In the genomic region with DNA sequence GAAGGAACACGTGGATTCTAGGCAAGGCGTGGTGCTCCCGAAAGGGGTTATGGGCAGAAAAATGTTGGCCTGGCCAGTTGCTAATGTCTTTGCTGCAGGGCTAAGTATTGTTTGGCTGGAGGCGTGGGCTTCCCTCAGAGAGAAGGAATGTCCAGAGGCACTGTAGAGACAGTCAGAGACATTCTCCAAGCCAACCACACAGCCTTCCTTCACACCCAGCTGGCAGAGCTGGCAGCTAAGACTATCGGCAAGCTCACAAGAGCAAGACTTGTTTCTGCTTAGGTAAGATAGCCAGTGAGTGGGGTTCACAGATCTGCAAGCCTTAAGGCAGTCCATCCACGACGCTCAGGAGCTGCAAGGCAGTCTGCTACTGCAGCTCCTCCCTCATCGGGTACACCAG, we compare ENCODE assay signal across 11 mouse cellular contexts. TPM values are rescaled to one million over a fixed set of nuclear protein-coding genes. Genes with fewer than 3 reads are reported as not detected.
DNase-seq lines count a peak whose midpoint lies in the region; ATAC-seq lines count a peak whose summit lies in the region.
"Had no signal": no experiment of that assay in that cellular context is flagged by ENCODE, and none has a peak within 500 bp of the region (broad histone marks: within the 10 kb centered on the region; RNA-seq: fewer than 3 reads in every experiment).

No protein-coding gene starts in this region.

- H3K4me1 ChIP-seq in hindbrain, embryonic 12.5 days, result peaks cover 41% of the 10 kb centered on the region
- peaks cover 18% of the 10 kb centered on the region for H3K4me1 ChIP-seq in hindbrain, embryonic 16.5 days (ENCODE audit: control insufficient read depth, insufficient read depth, low read depth, low read length)
- H3K4me1 ChIP-seq in embryonic facial prominence, embryonic 15.5 days, result peaks cover 43% of the 10 kb centered on the region
- peaks cover 100% of the 10 kb centered on the region for H3K4me1 ChIP-seq in liver, embryonic 15.5 days (replicated peaks)

- H3K36me3 ChIP-seq in hindbrain, embryonic 12.5 days, result peaks cover 7% of the 10 kb centered on the region
- no peaks in the 10 kb centered on the region for H3K36me3 ChIP-seq in hindbrain, embryonic 16.5 days (ENCODE audit: control insufficient read depth, insufficient read depth, low read length)
- H3K36me3 ChIP-seq in embryonic facial prominence, embryonic 15.5 days, result 0 out of 2 replicates have a peak, but pooled peaks cover 5% of the 10 kb centered on the region
- peaks cover 27% of the 10 kb centered on the region for H3K36me3 ChIP-seq in liver, embryonic 15.5 days (replicated peaks)

- H3K27ac ChIP-seq in hindbrain, embryonic 12.5 days, result 0 out of 2 replicates have a peak overlapping the region, but pooled peaks have one; percentile 12
- no peak overlapping the region for H3K27ac ChIP-seq in hindbrain, embryonic 16.5 days (ENCODE audit: low read depth, low read length)
- H3K27ac ChIP-seq in embryonic facial prominence, embryonic 15.5 days (replicated peaks), result 0 out of 2 replicates have a peak overlapping the region, but pooled peaks have one; percentile 18
- H3K27ac ChIP-seq in liver, embryonic 15.5 days (replicated peaks), result peak overlapping the region; percentile 97

- peak; percentile 47 for DNase-seq in ZHBTc4 (ENCODE audit: low read depth, low spot score)
- DNase-seq in left cerebral cortex, adult 11 months (ENCODE audit: low spot score), result no peak
- DNase-seq in frontal cortex, postnatal 14 days (ENCODE audit: low spot score in 2 of 2), result no peak
- DNase-seq: cerebellum, adult 11 months; kidney, adult 18-20 months; thymus, adult 18-20 months had no signal

- no peaks in the 10 kb centered on the region for H3K27me3 ChIP-seq in hindbrain, embryonic 12.5 days
- H3K27me3 ChIP-seq in hindbrain, embryonic 16.5 days (replicated peaks; ENCODE audit: control insufficient read depth, insufficient read depth, low read length), result no peaks in the 10 kb centered on the region
- no peaks in the 10 kb centered on the region for H3K27me3 ChIP-seq in embryonic facial prominence, embryonic 15.5 days
- no peaks in the 10 kb centered on the region for H3K27me3 ChIP-seq in liver, embryonic 15.5 days

- ATAC-seq in hindbrain, embryonic 12.5 days (ENCODE audit: low FRiP score), result no peak
- ATAC-seq in hindbrain, embryonic 16.5 days, result no peak
- no peak for ATAC-seq in embryonic facial prominence, embryonic 15.5 days (ENCODE audit: insufficient number of reproducible peaks, low FRiP score, low TSS enrichment, low read depth)
- peak; percentile 71 for ATAC-seq in liver, embryonic 15.5 days (ENCODE audit: insufficient read depth)

- no peak overlapping the region for H3K9ac ChIP-seq in hindbrain, embryonic 12.5 days
- no peak overlapping the region for H3K9ac ChIP-seq in hindbrain, embryonic 16.5 days (ENCODE audit: low read depth, low read length)
- H3K9ac ChIP-seq in embryonic facial prominence, embryonic 15.5 days, result no peak overlapping the region
- peak overlapping the region; percentile 35; the same call in 1 of the 2 replicates for H3K9ac ChIP-seq in liver, embryonic 15.5 days

- whole genome bisulfite sequencing in hindbrain, embryonic 12.5 days, result 83% methylated on average over 8 of the region's 8 CpGs
- 81% methylated on average over 8 of the region's 8 CpGs for WGBS in hindbrain, embryonic 16.5 days
- 53% methylated on average over 8 of the region's 8 CpGs for WGBS in embryonic facial prominence, embryonic 15.5 days
- WGBS in liver, embryonic 15.5 days (ENCODE audit: insufficient replicate concordance), result 38% methylated on average over 8 of the region's 8 CpGs

- H3K4me3 ChIP-seq in hindbrain, embryonic 12.5 days, result no peak overlapping the region
- no peak overlapping the region for H3K4me3 ChIP-seq in hindbrain, embryonic 16.5 days (ENCODE audit: low read length)
- no peak overlapping the region for H3K4me3 ChIP-seq in embryonic facial prominence, embryonic 15.5 days (replicated peaks)
- 0 out of 2 replicates have a peak overlapping the region, but pooled peaks have one; percentile 1 for H3K4me3 ChIP-seq in liver, embryonic 15.5 days (replicated peaks)

- H3K9me3 ChIP-seq in hindbrain, embryonic 12.5 days (replicated peaks), result no peaks in the 10 kb centered on the region
- H3K9me3 ChIP-seq in hindbrain, embryonic 16.5 days (ENCODE audit: control insufficient read depth, low read length), result no peaks in the 10 kb centered on the region
- no peaks in the 10 kb centered on the region for H3K9me3 ChIP-seq in embryonic facial prominence, embryonic 15.5 days (replicated peaks)
- H3K9me3 ChIP-seq in liver, embryonic 15.5 days (replicated peaks), result no peaks in the 10 kb centered on the region

- no peak overlapping the region for H3K4me2 ChIP-seq in hindbrain, embryonic 12.5 days (replicated peaks)
- H3K4me2 ChIP-seq in hindbrain, embryonic 16.5 days (ENCODE audit: low read length), result no peak overlapping the region
- H3K4me2 ChIP-seq in embryonic facial prominence, embryonic 15.5 days (replicated peaks), result no peak overlapping the region
- H3K4me2 ChIP-seq in liver, embryonic 15.5 days, result peak overlapping the region; percentile 79

RNA-seq across cellular contexts. Expression of gene Ssh1, which starts 16.4 kb away (rescaled TPM):
- 22.4 and 27.9 TPM in 2 replicates for polyA plus RNA-seq in hindbrain, embryonic 12.5 days (2016; fragmentation: Nextera tagmentation; extraction: Ambion mirVana)
- 9.6 and 13.2 TPM in 2 replicates for polyA plus RNA-seq in hindbrain, embryonic 16.5 days (2015; fragmentation: Nextera tagmentation; extraction: Ambion mirVana)
- polyA plus RNA-seq in embryonic facial prominence, embryonic 15.5 days (2015; fragmentation: Nextera tagmentation; extraction: Ambion mirVana), result 10.7 and 12.8 TPM in 2 replicates
- polyA plus RNA-seq in liver, embryonic 15.5 days (2015; fragmentation: Nextera tagmentation; extraction: Ambion mirVana), result 6.6 and 7.4 TPM in 2 replicates

RNA-seq across cellular contexts. Expression of gene Dao, which starts 26.2 kb away (rescaled TPM):
- polyA plus RNA-seq in hindbrain, embryonic 12.5 days (2016; fragmentation: Nextera tagmentation; extraction: Ambion mirVana), result not detected in 2 replicates
- polyA plus RNA-seq in hindbrain, embryonic 16.5 days (2015; fragmentation: Nextera tagmentation; extraction: Ambion mirVana), result not detected in 2 replicates
- polyA plus RNA-seq in embryonic facial prominence, embryonic 15.5 days (2015; fragmentation: Nextera tagmentation; extraction: Ambion mirVana), result not detected in 2 replicates
- not detected in 2 replicates for polyA plus RNA-seq in liver, embryonic 15.5 days (2015; fragmentation: Nextera tagmentation; extraction: Ambion mirVana)
- polyA plus RNA-seq: heart, embryonic 14.5 days had no signal
